Mouse (Mus musculus) C2C12 (cell line): Measurements from ENCODE around the gene Msantd2.

ENCODE experiments used
- CEBPB ChIP-seq: IDR thresholded peaks from one replicate; pipeline ENCODE4 v1.6.1; 2011; ENCODE audit warnings: low read depth, mild to moderate bottlenecking, control low read depth, moderate library complexity
- CTCF ChIP-seq: IDR thresholded peaks from one replicate; pipeline ENCODE4 v1.5.1; 2011; ENCODE audit not compliant: control insufficient read depth, insufficient read depth, insufficient read length
- MAX ChIP-seq: IDR thresholded peaks from one replicate; pipeline ENCODE4 v1.6.1; 2011; ENCODE audit warnings: mild to moderate bottlenecking, control low read depth
- MYOD1 ChIP-seq: IDR thresholded peaks from one replicate; pipeline ENCODE4 v1.6.1; 2011; ENCODE audit warnings: low read depth; ENCODE audit not compliant: control insufficient read depth, insufficient read length
- MYOG ChIP-seq: IDR thresholded peaks from one replicate; pipeline ENCODE4 v1.6.1; 2011; ENCODE audit not compliant: control insufficient read depth, insufficient read length; ENCODE audit errors: extremely low read depth
- USF1 ChIP-seq: IDR thresholded peaks from one replicate; pipeline ENCODE4 v1.6.1; 2011; ENCODE audit warnings: low read depth, mild to moderate bottlenecking, control low read depth, moderate library complexity

- TF ChIP-seq CEBPB: no peak
- no peak for TF ChIP-seq CTCF
- TF ChIP-seq MYOD1: no peak
- TF ChIP-seq MYOG: no peak
- no peak for TF ChIP-seq MAX
- no peak for TF ChIP-seq USF1
Observed at GRCm38 (mm10) chr9:37540226-37540625, 51.1 kb downstream of the Msantd2 start.
